Mouse (Mus musculus): Measurements from ENCODE around the gene AI481877.

GRCm38 (mm10) chr4:58997081-58997480, 141.7 kb downstream of the AI481877 start:
- TF ChIP-seq ZC3H11A (IDR thresholded peaks at IDR 0.05; ENCODE audit: low read depth, low read length) (no peak), MXI1 (IDR thresholded peaks at IDR 0.05; ENCODE audit: low read depth, low read length) (no peak), CTCF (IDR thresholded peaks at IDR 0.05 in 2 of 3, conservative IDR thresholded peaks at IDR 0.05 in 1 of 3; ENCODE audit: control insufficient read depth in 1 of 3, insufficient read depth in 1 of 3, low read depth in 2 of 3, low read length in 3 of 3, poor library complexity in 1 of 3, severe bottlenecking in 1 of 3) (no peak), POLR2A (IDR thresholded peaks at IDR 0.05; ENCODE audit: control insufficient read depth in 1 of 2, insufficient read depth in 1 of 2, low read depth in 1 of 2, low read length in 2 of 2, poor library complexity in 1 of 2) (no peak)
